Mouse (Mus musculus) heart, embryonic 12.5 days (tissue): ENCODE results near the gene Arfrp1. TPM values are rescaled to one million over a fixed set of nuclear protein-coding genes. Genes with fewer than 3 reads are reported as not detected.

Experiments used
- ATAC-seq: fragments of 200-750 bp; cut with Nextera tagmentation; 2 replicates; pipeline ENCODE4 v1.8.0; 2017; ENCODE audit warnings: moderate TSS enrichment, moderate library complexity; ENCODE audit not compliant: insufficient number of reproducible peaks, low FRiP score
- H3K27ac ChIP-seq: fragments of 300-500 bp; sonication (generic); 2 replicates; pipeline ENCODE4 v1.5.1; 2016; ENCODE audit warnings: mild to moderate bottlenecking, moderate library complexity; ENCODE audit not compliant: poor library complexity, severe bottlenecking
- H3K27me3 ChIP-seq: fragments of 300-500 bp; sonication (generic); replicated peaks from 2 replicates; pipeline ENCODE4 v1.6.1; 2016; ENCODE audit warnings: mild to moderate bottlenecking, moderate library complexity
- H3K36me3 ChIP-seq: fragments of 300-500 bp; sonication (generic); 2 replicates; pipeline ENCODE4 v1.6.1; 2016; ENCODE audit warnings: mild to moderate bottlenecking, moderate library complexity
- H3K4me1 ChIP-seq: fragments of 300-500 bp; sonication (generic); replicated peaks from 2 replicates; pipeline ENCODE4 v1.6.1; 2016; ENCODE audit warnings: mild to moderate bottlenecking
- H3K4me2 ChIP-seq: fragments of 300-500 bp; sonication (generic); 2 replicates; pipeline ENCODE4 v1.6.1; 2016; ENCODE audit warnings: mild to moderate bottlenecking, moderate library complexity
- H3K4me3 ChIP-seq: fragments of 300-500 bp; sonication (generic); 2 replicates; pipeline ENCODE4 v1.5.1; 2016; ENCODE audit warnings: mild to moderate bottlenecking
- H3K9ac ChIP-seq: fragments of 300-500 bp; sonication (generic); 2 replicates; pipeline ENCODE4 v1.6.1; 2016; ENCODE audit warnings: mild to moderate bottlenecking, moderate library complexity
- H3K9me3 ChIP-seq: fragments of 300-500 bp; sonication (generic); replicated peaks from 2 replicates; pipeline ENCODE4 v1.6.1; 2016; ENCODE audit warnings: mild to moderate bottlenecking, moderate library complexity
- WGBS: fragments of 180-500 bp; shearing (Covaris S2); methylation state at CpG from one replicate; pipeline ENCODE4 v1.1.7; 2016; 5-methylcytosine and 5-hydroxymethylcytosine counted together
- polyA plus RNA-seq: library from polyadenylated mRNA; unstranded; fragments of >200 nt; fragmentation: Nextera tagmentation; extraction: Ambion mirVana; gene quantifications from 2 replicates; pipeline ENCODE4 v1.2.1, GENCODE M21; 2016

Gene Arfrp1
- polyA plus RNA-seq, 1 experiment from 2014 or later, result 54.1 TPM

GRCm38 (mm10) chr2:181391022-181391421, 25.8 kb upstream of the Arfrp1 start:
- H3K9me3 ChIP-seq, result no peaks in the 10 kb centered on the region
- H3K9ac ChIP-seq, result no peak overlapping the region
- H3K4me3 ChIP-seq, result no peak overlapping the region
- H3K27me3 ChIP-seq, result no peaks in the 10 kb centered on the region
- no peak overlapping the region for H3K4me2 ChIP-seq
- WGBS, result 86% methylated on average over 15 of the region's 15 CpGs
- ATAC-seq, result no peak
- H3K36me3 ChIP-seq, result peaks cover 64% of the 10 kb centered on the region
- no peak overlapping the region for H3K27ac ChIP-seq
- no peaks in the 10 kb centered on the region for H3K4me1 ChIP-seq

- 82% methylated on average over 4 of the region's 4 CpGs for WGBS
- H3K9ac ChIP-seq, result no peak overlapping the region
- H3K4me1 ChIP-seq, result no peaks in the 10 kb centered on the region
- H3K4me3 ChIP-seq, result no peak overlapping the region
- peaks cover 66% of the 10 kb centered on the region for H3K36me3 ChIP-seq
- no peak overlapping the region for H3K27ac ChIP-seq
- no peak overlapping the region for H3K4me2 ChIP-seq
- no peak for ATAC-seq
- H3K27me3 ChIP-seq, result no peaks in the 10 kb centered on the region
- no peaks in the 10 kb centered on the region for H3K9me3 ChIP-seq
Observed at GRCm38 (mm10) chr2:181390136-181390870, 25.1 kb upstream of the Arfrp1 start.

- no peaks in the 10 kb centered on the region for H3K9me3 ChIP-seq
- H3K4me2 ChIP-seq, result no peak overlapping the region
- no peak overlapping the region for H3K4me3 ChIP-seq
- H3K9ac ChIP-seq, result no peak overlapping the region
- ATAC-seq, result no peak
- no peaks in the 10 kb centered on the region for H3K4me1 ChIP-seq
- H3K27ac ChIP-seq, result no peak overlapping the region
- peaks cover 77% of the 10 kb centered on the region for H3K36me3 ChIP-seq
- no peaks in the 10 kb centered on the region for H3K27me3 ChIP-seq
- WGBS, result 76% methylated on average over 3 of the region's 4 CpGs
Observed at GRCm38 (mm10) chr2:181386663-181387210, 21.5 kb upstream of the Arfrp1 start.

GRCm38 (mm10) chr2:181385885-181386284, 20.7 kb upstream of the Arfrp1 start:
- H3K9ac ChIP-seq, result no peak overlapping the region
- H3K27ac ChIP-seq, result no peak overlapping the region
- H3K36me3 ChIP-seq, result peaks cover 76% of the 10 kb centered on the region
- no peak overlapping the region for H3K4me3 ChIP-seq
- no peak for ATAC-seq
- H3K4me1 ChIP-seq, result no peaks in the 10 kb centered on the region
- 82% methylated on average over 3 of the region's 3 CpGs for WGBS
- H3K9me3 ChIP-seq, result no peaks in the 10 kb centered on the region
- no peaks in the 10 kb centered on the region for H3K27me3 ChIP-seq
- H3K4me2 ChIP-seq, result no peak overlapping the region

GRCm38 (mm10) chr2:181384919-181385391, 19.8 kb upstream of the Arfrp1 start:
- Histone ChIP-seq H3K9me3 (no peaks in the 10 kb centered on the region), H3K4me1 (no peaks in the 10 kb centered on the region), H3K4me3 (no peak overlapping the region), H3K9ac (no peak overlapping the region), H3K27ac (no peak overlapping the region), H3K4me2 (no peak overlapping the region), H3K36me3 (peaks cover 77% of the 10 kb centered on the region), H3K27me3 (no peaks in the 10 kb centered on the region)
- WGBS, result 91% methylated on average over 4 of the region's 4 CpGs
- no peak for ATAC-seq

- Histone ChIP-seq H3K9me3 (no peaks in the 10 kb centered on the region), H3K27ac (no peak overlapping the region), H3K4me2 (no peak overlapping the region), H3K27me3 (no peaks in the 10 kb centered on the region), H3K4me1 (no peaks in the 10 kb centered on the region), H3K9ac (no peak overlapping the region), H3K36me3 (peaks cover 78% of the 10 kb centered on the region), H3K4me3 (no peak overlapping the region)
- 79% methylated on average over 7 of the region's 7 CpGs for WGBS
- ATAC-seq, result no peak
Observed at GRCm38 (mm10) chr2:181384463-181384862, 19.3 kb upstream of the Arfrp1 start.

- Histone ChIP-seq H3K9ac (no peak overlapping the region), H3K36me3 (peaks cover 83% of the 10 kb centered on the region), H3K4me2 (no peak overlapping the region), H3K9me3 (no peaks in the 10 kb centered on the region), H3K27me3 (no peaks in the 10 kb centered on the region), H3K4me1 (0 out of 2 replicates have a peak, but pooled peaks cover 2% of the 10 kb centered on the region), H3K4me3 (no peak overlapping the region), H3K27ac (no peak overlapping the region)
- WGBS, result 90% methylated on average over 6 of the region's 6 CpGs
- no peak for ATAC-seq
Observed at GRCm38 (mm10) chr2:181381631-181382306, 16.6 kb upstream of the Arfrp1 start.

- Histone ChIP-seq H3K36me3 (peaks cover 77% of the 10 kb centered on the region), H3K4me2 (no peak overlapping the region), H3K4me3 (no peak overlapping the region), H3K27me3 (no peaks in the 10 kb centered on the region), H3K9me3 (no peaks in the 10 kb centered on the region), H3K4me1 (0 out of 2 replicates have a peak, but pooled peaks cover 2% of the 10 kb centered on the region), H3K27ac (no peak overlapping the region), H3K9ac (no peak overlapping the region)
- ATAC-seq, result no peak
- 89% methylated on average over 5 of the region's 5 CpGs for WGBS
Observed at GRCm38 (mm10) chr2:181381107-181381506, 15.9 kb upstream of the Arfrp1 start.

GRCm38 (mm10) chr2:181380251-181380650, 15.0 kb upstream of the Arfrp1 start:
- 88% methylated on average over 5 of the region's 5 CpGs for WGBS
- no peak overlapping the region for H3K9ac ChIP-seq
- H3K4me3 ChIP-seq, result no peak overlapping the region
- 0 out of 2 replicates have a peak, but pooled peaks cover 2% of the 10 kb centered on the region for H3K4me1 ChIP-seq
- no peak overlapping the region for H3K4me2 ChIP-seq
- ATAC-seq, result no peak
- H3K27ac ChIP-seq, result no peak overlapping the region
- no peaks in the 10 kb centered on the region for H3K9me3 ChIP-seq
- H3K36me3 ChIP-seq, result peaks cover 70% of the 10 kb centered on the region
- H3K27me3 ChIP-seq, result no peaks in the 10 kb centered on the region

GRCm38 (mm10) chr2:181379778-181380177, 14.6 kb upstream of the Arfrp1 start, which contains the start of gene Lime1:
TSS of gene Lime1 (plus strand) at chr2:181380078.
- Histone ChIP-seq H3K4me1 (0 out of 2 replicates have a peak, but pooled peaks cover 2% of the 10 kb centered on the region), H3K4me3 (no peak within 1 kb of the TSS), H3K27me3 (no peaks in the 10 kb centered on the region), H3K9me3 (no peaks in the 10 kb centered on the region), H3K4me2 (no peak within 1 kb of the TSS), H3K36me3 (peaks cover 65% of the 10 kb centered on the region), H3K9ac (no peak within 1 kb of the TSS), H3K27ac (no peak within 1 kb of the TSS)
- WGBS, result 96% methylated on average over 12 of the region's 12 CpGs
- ATAC-seq, result no peak

- Histone ChIP-seq H3K36me3 (peaks cover 56% of the 10 kb centered on the region), H3K4me1 (0 out of 2 replicates have a peak, but pooled peaks cover 2% of the 10 kb centered on the region), H3K27me3 (no peaks in the 10 kb centered on the region), H3K4me3 (no peak overlapping the region), H3K27ac (no peak overlapping the region), H3K9me3 (no peaks in the 10 kb centered on the region), H3K9ac (no peak overlapping the region), H3K4me2 (no peak overlapping the region)
- ATAC-seq, result no peak
- WGBS, result 83% methylated on average over 5 of the region's 5 CpGs
Observed at GRCm38 (mm10) chr2:181378701-181379100, 13.5 kb upstream of the Arfrp1 start.
